Mouse (Mus musculus) inflammation-experienced regulatory T-cells, adult 6 months (primary cell): ENCODE data around the gene Nlrp10. TPM values are rescaled to one million over a fixed set of nuclear protein-coding genes. Genes with fewer than 3 reads are reported as not detected.

Source experiments
- ATAC-seq: one replicate; pipeline ENCODE4 v1.8.0; 2017
- polyA plus RNA-seq, 3 experiments: library from polyadenylated mRNA; unstranded; fragments of 100-300 nt; shearing (Covaris generic); gene quantifications; one replicate each; pipeline ENCODE4 v1.2.1; 2017

Nlrp10 gene
- polyA plus RNA-seq, result under 1 TPM in 1 of 3 experiments, not detected in 2; 0.17 TPM

DNA sequence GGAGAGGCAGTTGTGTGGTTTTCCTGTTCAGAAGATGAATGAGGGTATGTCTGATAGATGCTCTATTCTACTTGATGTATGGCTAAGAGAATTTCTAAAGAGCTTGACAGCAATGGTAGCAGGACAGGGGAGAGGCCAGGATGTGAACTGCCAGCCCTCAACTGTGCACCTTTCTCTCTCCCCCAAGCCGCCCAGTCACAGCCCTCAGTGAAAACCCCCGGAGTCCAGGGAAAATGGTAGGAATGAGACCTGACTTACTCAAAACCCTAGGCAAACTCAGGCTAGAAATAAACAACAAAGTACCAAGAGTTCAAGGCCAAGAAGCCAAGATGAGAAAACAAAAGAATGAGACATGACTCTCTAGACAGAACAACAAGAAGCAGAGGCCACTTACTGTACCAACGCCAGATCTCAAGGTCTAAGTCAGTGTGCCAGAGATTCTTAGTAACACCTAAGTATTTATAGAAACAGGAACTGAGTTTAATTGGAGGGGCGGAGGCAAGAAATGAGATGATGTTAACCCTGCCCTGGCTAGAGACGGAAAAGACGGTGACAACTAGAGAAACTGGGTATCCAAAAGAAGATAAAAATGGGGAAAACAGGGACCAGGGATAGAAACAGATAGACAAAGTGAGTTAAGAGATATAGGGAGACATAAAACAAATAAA lies at the start of gene Nlrp10:
TSS of gene Nlrp10 (minus strand) at position 453 of the 668 bp plus-strand sequence.
- ATAC-seq, result no peak

DNA sequence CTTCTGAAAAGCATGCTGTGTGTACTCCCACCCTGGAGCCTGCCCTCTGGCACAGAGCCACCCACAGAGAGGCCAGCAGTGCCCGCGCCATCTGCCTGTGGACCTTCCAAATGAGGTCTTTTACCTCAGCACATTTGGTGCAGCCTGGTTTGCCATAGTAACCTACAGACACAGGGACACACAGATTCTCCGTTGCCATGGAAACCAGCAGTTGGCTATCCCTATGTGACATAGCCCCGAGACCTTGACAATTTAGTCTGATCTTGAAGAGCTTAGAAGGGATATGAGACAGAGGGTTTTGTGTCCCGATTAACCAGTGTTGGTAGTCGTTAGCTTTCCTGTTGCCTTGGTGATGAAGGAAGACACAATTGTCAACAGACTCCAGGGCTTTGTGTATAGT lies 42.3 kb upstream of the Nlrp10 start:
- ATAC-seq, result no peak

DNA sequence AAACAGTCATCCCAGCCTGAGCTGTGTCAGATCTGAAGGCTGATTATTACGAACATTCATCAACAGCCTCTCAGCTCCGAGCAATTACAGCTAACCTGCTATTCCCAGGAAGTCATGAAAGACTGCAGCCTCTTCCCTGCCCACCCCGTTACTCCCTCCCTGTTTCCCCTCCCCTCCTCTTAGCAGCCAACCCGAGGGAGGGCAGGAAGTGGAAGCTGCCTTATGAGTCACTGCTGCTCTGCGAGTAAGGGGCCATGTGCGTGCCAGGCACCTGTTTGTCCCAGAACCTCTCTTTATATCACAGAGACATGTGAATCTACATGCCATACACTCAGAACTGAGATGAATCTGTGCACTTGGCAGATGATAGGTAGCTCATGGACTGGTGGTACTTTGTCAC lies 38.2 kb upstream of the Nlrp10 start:
- no peak for ATAC-seq

DNA sequence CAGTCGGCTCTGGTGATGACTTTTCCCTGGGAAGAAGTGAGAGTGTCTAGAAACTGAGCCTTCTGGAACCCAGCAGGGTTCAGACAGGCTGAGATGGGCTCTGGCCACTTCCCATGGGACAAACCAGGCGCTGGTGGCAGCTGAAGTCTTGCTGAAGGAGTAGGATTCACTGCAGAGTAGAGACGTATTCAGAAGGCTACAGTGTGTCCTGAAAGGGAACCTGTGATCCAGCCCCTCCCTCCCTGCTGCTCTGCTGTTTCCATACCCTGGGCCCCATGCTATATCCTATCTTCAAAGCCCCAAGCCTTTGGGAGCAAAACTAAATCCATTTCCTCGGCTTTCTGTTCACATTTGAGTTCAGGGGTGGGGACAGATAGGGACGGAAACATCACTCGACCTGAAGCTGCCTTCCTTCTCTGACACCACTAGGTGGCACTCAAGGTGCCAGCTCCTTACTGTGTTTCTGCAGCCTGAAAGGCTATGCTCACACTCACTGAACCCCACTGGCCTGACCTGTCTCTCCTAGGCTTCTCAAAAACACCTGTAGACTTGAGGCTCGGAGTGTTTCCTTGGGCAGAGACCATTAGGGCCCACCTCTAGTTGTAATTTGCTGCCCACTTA lies 36.9 kb upstream of the Nlrp10 start:
- peak; percentile 92 for ATAC-seq

DNA sequence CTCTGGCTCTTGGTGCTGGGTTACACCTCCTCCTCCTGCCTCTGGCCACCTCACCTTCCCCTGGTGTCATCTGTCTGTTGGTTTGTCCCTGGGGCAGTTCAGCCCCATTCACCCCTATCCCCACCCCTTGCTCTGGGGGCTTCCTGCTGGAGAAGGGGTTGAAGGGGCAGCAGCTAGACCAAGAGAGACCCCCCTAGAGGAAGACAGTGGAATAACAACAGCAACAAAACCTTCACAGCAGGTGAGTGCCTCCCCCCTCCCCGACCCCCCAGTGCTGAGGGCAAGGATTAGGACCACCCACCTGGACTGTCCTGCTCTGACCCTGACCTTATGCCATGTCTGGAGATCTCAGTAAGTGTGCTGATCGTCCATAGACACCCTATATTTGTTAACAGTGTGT lies 36.0 kb upstream of the Nlrp10 start:
- no peak for ATAC-seq

DNA sequence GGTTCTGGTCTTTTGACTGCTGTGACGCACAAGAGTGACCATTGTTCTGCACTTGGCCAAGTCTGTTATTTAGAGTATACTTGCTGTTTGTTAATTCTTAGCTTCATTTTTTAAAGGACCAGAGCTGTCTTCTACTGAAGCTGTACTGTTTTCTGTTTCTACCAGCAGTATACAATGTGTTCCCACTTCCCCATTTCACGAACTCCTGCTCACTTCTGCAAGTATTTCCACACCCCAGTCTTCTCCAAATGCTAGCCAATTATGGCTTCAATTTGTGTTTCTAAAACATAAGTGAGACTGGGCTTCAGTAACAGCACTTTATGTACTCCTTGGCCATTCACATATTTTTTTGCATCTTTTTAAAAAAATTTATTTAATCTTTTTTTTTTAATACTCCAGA lies 27.8 kb upstream of the Nlrp10 start:
- ATAC-seq, result no peak

DNA sequence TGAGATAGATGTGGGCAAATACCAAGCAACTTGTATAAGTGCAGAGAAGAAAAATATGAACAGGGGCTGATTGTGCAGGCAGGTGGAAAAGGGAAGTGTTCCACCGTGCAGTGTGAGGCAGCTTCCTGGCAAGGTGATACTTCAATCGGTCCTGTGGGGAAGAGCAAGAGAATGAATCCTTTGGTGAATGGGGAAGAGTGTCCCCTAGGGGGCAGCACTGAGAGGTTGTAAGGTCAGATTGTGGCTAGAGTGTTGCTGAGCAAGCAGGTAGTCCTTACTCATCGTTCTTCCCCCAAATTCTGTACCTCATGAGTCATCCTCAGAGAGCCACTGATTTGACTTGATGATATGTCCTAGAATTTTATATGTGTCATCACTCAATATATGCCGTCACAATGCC lies 24.2 kb upstream of the Nlrp10 start:
- ATAC-seq, result peak; percentile 15

DNA sequence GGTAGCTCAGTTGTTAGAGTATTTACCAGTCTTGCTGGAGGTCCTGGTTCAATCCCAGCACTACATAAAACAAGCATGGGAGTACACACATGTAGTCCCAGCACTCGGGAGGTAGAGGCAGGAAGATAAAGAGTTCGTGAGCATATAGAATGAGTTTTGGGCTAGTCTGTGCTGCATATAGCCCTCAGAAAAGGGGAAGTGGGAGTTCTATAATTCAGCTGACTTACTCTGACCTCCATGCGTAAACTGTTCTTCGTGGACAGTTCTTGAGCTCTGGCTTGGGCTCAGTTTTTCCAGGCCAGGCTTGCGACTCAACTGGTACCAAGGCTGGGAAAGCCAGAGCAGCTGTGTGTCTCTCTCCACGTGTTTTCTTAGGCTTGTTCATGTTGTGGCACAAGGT lies 22.8 kb upstream of the Nlrp10 start:
- ATAC-seq, result no peak

DNA sequence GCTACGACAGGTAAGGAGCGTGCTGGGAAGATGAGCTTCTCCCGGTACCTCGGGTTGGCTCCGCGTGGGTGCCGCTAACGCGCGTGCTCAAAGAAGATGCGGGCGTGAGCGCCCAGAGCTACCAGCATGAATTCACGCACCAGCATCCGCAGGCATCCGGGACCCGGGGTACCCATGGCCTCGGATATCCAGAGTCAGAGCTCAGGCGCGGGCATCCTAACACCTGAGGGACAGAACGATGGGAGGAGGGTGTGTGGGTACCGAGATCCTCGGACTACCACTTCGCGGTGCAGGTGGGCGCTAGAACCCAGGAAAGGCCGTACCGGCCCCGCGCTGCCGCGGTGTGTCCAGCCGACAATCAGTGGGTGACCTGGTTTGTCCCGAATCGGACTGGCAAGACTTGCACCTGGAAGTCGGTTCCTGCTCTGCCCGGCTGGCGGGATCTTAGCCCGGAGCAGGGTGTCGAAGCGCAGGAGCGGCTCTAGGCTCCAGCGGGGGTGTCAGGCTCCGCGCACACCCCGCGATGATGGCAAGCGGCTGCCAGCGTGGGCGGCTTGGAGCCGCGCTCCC lies 20.9 kb upstream of the Nlrp10 start:
- peak; percentile 47 for ATAC-seq

DNA sequence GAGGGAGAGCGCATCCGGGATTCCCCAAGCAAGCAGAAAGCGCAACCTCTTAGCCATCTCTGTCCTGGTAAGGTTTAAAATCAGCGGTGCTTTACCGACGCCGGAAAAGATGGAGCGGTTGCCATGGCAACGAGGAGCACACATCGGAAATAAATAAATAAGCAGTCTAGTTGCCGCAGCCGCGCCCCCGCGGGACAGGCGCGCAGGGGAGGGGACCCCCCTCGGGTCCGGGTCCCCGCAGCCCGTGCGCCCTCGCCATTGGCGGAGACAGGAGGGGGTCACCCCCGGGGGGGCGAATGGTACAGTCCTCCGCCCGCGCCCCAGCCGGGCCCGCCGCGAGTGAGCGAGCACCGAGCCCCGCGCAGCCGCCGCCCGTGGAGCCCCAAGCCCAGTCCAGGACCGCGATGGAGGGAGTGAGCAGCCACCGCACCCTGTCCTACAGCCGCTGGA lies 20.4 kb upstream of the Nlrp10 start, which contains the start of gene Tub:
TSS of gene Tub (plus strand) at position 27 of the 450 bp plus-strand sequence.
- peak; percentile 83 for ATAC-seq

DNA sequence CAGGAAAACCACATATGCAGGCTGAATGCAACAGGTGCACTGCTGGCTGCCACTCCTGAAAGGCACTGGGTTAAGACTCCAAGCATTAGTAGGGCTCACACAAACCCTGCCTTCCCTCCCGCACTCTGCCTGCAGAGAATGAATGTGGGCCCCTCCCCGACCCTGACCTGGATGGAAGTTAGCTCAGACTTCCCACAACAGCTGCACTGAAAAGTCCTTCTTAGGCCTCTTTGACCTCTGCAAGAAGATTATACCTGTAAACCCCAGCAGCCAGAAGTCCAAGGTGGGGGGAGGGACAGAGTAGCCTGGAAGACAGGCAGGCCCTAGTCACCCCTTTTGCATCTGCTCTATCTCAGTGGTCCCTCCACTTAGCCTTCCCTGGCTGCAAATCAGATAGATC lies 19.3 kb upstream of the Nlrp10 start:
- no peak for ATAC-seq

DNA sequence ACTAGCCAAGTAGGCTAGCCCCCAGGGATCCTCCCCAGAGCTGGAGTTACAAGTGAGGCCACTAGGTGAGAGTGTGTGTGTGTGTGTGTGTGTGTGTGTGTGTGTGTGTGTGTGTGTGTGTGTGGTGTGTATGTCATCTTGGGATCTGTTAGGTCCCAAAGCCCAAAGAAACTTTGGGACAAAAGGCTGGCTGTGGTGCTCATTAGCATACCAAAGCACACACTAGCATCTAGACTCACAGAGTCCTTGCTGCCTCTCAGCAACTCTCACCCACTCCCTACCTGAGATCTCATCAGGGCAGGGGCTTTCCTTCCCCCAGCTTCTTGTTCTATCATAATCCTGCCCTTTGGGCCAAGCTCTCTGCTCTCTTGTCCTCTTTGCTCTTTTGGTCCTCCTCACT lies 18.6 kb upstream of the Nlrp10 start:
- no peak for ATAC-seq

DNA sequence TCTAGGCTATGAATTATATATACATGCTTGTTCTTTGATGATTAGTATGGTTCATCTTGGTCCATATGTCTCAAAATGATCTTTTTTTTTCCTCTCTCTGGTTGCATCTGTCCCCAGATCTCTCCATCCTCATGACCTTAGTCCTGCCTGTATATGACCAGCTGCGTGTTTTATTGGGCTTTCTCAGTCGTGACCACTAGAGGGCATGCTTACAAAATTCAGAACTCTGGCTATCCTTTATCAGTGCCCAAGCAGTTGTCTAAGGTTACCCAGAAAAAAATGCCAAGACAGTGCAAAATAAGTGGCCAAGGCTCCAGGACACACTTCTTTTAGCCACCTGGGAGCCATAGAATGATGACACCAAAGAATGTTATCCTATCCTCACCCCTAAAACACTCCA lies 14.0 kb upstream of the Nlrp10 start:
- ATAC-seq, result peak; percentile 78

DNA sequence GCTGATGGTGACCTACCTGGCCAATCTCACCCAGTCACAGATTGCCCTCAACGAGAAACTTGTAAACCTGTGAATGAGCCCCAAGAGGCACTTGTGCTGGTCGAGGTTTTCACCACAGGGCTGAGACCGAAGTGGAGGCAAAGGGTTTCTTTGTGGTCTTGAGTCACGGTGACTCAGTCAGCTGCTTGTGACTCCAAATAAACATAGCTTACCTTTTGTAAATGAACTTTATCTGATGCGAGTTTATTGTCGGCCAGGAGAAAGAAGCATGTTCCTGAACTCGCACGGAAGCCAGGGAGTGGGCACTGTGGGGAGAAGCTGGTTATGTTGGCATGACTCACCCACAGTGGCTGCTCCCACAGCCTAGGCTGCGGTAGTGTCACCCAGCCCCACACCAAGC lies 11.5 kb upstream of the Nlrp10 start:
- no peak for ATAC-seq

DNA sequence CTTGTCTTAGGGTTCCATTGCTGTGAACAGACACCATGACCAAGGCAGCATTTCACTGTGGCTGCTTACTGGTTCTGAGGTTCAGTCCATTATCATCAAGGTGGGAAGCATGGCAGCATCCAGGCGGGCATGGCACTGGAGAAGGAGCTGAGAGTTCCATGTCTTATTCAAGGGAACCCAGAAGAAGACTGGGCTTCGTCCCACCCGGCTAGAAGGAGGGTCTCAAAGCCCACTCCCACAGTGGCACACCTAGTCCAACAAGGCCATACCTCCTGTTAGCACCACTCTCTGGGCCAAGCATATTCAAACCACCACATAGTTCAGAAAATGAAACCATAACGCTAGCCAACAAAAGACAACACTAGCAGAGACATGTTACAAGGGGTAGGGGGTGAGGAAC lies 6.6 kb upstream of the Nlrp10 start:
- ATAC-seq, result no peak

DNA sequence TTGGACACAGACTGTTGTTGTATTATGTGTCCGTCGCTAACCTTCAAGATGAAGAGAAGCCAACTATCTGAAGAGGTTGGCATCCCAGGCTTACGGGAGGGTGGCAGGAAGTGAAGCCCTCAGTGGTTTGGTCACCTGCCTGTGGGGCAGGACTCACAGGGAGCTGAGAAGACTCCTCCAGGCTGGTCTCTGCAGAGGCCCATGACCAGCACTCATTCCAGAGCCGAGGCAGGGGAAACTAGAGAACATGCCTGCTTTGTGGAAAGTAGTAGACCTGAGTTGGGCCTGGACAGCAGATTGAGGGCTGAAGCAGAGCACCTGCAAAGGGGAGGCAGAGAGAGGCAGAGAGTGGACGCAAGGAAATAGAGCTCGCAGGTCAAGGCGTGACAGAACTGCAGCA lies 5.4 kb upstream of the Nlrp10 start:
- ATAC-seq, result no peak

DNA sequence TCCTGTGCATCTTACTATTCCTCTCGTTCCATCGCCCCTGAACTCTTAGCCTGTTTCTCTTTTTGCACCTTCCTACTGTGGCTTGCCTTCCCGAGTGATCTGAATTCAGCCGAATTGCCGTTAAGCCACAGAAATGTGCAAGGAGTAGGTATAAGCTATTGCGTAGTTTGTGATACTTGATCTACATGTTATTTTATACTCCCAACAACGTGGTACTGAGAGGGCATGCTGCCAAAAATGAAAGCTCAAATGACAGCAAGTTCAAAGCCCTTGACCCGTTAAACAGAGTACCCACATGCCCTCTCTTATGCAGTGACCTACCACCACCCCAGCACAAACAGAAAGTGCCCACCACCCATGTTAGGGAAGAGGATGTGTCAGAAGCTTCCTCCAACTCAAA lies 4.9 kb upstream of the Nlrp10 start:
- ATAC-seq, result no peak

DNA sequence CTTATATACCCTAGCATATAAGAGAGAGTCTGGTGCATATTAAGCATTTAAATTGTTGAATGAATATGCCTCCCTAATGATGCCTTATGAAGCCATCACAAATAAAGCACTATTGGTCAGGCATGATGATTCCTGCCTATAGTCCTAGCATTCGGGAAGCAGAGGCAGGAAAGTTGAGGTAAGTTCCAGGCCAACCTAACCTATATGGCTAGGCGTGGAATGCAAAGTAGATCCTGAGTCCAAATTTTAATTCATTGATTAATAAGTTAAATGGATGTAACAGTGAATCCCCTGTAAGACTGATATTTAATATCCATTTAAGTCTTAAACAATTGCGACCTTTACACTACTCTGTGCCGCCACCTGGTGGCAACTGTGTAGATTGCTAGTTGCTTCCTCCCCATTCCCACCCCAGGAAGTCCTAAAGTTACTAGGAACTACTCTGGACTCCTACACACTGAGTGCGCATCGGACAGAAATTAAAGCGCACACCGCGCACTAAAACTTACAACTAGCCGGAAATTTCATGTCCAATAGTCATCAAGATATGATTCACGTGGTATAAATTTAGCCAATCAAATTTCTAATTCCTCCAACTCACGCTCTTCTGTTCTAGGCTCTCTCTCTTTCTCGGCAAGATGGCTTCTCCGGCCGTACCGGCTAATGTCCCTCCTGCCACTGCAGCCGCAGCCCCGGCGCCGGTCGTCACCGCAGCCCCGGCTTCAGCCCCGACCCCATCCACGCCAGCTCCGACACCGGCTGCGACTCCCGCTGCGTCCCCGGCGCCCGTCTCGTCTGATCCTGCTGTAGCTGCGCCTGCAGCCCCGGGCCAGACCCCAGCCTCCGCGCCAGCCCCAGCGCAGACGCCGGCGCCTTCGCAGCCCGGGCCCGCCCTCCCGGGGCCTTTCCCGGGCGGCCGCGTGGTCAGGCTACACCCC lies 4.1 kb upstream of the Nlrp10 start, which contains the start of gene Eif3f:
TSS of gene Eif3f (plus strand) at position 624 of the 938 bp plus-strand sequence.
- ATAC-seq, result peak; percentile 96

DNA sequence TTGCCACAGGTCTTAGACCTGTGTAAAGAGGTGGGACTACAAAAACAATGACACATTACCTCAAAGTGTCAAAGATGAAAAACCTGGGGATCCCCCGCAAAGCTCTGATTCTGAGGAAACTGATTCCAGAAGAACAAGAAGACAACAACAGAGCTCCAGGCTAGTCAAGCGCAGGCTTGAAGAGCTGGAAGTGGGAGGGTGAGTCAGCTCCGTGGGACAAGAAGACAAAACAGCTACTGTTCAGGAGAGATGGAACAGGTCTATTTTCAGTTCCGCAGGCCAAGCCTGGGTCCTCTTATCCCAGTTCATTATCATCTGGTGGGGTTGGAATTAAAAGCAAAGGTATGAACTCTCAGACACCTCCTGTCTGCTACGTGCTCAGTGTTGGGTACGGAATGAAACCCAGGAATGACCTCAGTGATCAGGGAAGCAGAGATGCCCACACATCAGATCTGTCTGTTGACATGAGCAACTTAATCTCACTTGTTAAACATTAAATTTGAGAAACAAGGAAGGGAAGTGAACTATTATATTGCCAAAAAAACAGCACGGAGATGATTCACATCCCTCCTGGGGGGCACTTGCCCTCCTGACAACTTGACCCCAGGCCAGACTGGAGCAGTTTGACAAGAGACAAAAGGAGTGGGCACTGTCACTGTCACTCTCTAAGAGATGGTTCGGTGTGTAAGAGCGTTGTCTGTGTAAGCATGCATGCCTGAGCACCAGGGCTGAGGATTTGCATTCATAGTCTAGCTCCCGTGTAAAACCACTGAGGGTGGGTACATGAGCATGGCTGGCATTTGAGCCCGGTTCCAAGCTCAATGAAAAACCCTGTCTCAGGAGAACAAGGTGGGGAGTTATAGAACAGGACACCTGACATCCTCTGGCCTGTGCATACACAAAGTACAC lies 1.4 kb downstream of the Nlrp10 start:
- no peak for ATAC-seq

DNA sequence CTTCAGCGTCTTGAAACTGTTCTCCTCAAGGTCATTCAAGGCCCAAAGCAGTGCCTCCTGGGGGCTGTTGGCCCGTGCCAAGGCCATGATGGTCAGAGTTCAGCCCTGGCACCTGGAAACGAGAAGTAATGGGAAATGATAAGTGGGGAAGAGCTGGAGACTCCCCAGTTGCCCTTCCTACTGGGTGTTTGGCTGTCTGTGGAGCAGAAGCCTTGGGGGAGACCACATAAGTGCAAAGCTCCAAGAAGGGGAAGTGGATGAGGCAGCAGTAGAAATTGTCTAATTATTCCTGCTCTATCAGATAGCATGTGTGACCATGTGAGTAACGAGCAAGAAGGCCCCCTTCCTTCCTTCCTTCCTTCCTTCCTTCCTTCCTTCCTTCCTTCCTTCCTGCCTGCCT lies 2.9 kb downstream of the Nlrp10 start:
- no peak for ATAC-seq

DNA sequence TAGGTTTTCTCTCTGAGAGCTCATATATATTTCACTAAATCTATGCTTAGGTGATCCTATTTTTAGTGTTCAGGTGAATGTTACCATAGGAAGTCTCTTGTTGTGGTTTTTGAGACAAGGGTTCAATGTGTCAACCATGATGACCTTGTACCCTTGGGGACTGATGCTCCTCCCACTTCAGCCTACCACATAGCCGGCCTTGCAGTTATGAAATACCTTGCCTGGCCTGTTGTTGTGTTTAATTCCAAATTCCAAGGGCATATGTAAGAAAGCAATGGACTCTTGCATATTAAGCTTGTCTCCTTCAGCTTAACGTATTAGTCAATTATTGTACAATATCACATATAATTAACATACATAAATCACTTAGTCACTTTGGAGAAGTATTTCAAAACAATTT lies 26.0 kb downstream of the Nlrp10 start:
- ATAC-seq, result no peak

DNA sequence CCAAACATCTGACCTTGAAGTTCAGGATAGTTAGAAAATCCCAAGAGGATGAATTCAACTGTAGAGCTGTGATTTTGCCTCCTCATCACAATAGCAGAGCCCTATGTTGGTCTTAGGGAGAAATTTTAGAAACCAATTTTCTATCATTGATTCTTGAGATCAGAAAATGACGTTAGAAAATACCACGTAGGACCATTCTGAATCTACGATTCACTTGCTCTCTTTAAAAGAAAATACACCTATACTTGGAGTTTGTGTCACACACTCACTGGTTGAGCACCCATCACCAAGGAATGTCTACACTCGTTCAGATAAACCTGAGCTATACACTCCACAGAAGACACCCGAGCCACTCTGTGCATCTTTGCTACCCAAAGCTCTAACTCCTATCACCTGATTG lies 35.7 kb downstream of the Nlrp10 start, which contains the start of gene Olfr519:
TSS of gene Olfr519 (minus strand) at position 101 of the 400 bp plus-strand sequence.
- ATAC-seq, result no peak
